Mouse (Mus musculus) erythroblast, adult 5-6 weeks (primary cell): ENCODE results near the gene Lrig1. TPM values are rescaled to one million over a fixed set of nuclear protein-coding genes. Genes with fewer than 3 reads are reported as not detected.
"Not testable (repeated sequence)": the region's sequence is repeated elsewhere in the genome, so short reads cannot be mapped to it uniquely, and the experiment has no call there.

Experiments used
- ATAC-seq: replicated peaks from 2 replicates; pipeline ENCODE4 v1.8.0; 2016; ENCODE audit warnings: moderate number of reproducible peaks, mild to moderate bottlenecking, moderate TSS enrichment, inconsistent platforms; ENCODE audit not compliant: poor library complexity, low FRiP score, severe bottlenecking
- total RNA-seq, 2 experiments: library from RNA; stranded (forward) in 1 of 2; stranded (reverse) in 1 of 2; fragments of 150-400 nt in 1 of 2; fragments of 200-764, 138-1000 nt in 1 of 2; gene quantifications; 2 replicates each; pipeline versions ENCODE4 v1.2.3 to v1.2.4; 2015 to 2017; ENCODE audit warnings: low replicate concordance in 2 of 2

Gene Lrig1
- total RNA-seq, 2 experiments from 2014 or later: 1.2 to 2.5 TPM

GRCm38 (mm10) chr6:94594711-94595110 lies 105.2 kb downstream of the Lrig1 start:
- ATAC-seq: no peak

- no peak for ATAC-seq
Observed at GRCm38 (mm10) chr6:94594096-94594665, 105.8 kb downstream of the Lrig1 start.

- no peak for ATAC-seq
Observed at GRCm38 (mm10) chr6:94592710-94593109, 107.2 kb downstream of the Lrig1 start.

GRCm38 (mm10) chr6:94592243-94592642 lies 107.7 kb downstream of the Lrig1 start:
- no peak for ATAC-seq

GRCm38 (mm10) chr6:94588365-94588764 lies 111.6 kb downstream of the Lrig1 start:
- ATAC-seq: no peak

GRCm38 (mm10) chr6:94584976-94585375 lies 115.0 kb downstream of the Lrig1 start:
- ATAC-seq: no peak

- no peak for ATAC-seq
Observed at GRCm38 (mm10) chr6:94584147-94584695, 115.7 kb downstream of the Lrig1 start.

- no peak for ATAC-seq
Observed at GRCm38 (mm10) chr6:94582055-94582454, 117.9 kb downstream of the Lrig1 start.

- no peak for ATAC-seq
Observed at GRCm38 (mm10) chr6:94577991-94578390, 122.0 kb downstream of the Lrig1 start.

- ATAC-seq: no peak
Observed at GRCm38 (mm10) chr6:94575526-94576166, 124.3 kb downstream of the Lrig1 start.

GRCm38 (mm10) chr6:94568040-94568439 lies 131.9 kb downstream of the Lrig1 start:
- no peak for ATAC-seq

- no peak for ATAC-seq
Observed at GRCm38 (mm10) chr6:94565766-94566165, 134.2 kb downstream of the Lrig1 start.

- ATAC-seq: no peak
Observed at GRCm38 (mm10) chr6:94563203-94563940, 136.6 kb downstream of the Lrig1 start.

- no peak for ATAC-seq
Observed at GRCm38 (mm10) chr6:94561346-94561745, 138.6 kb downstream of the Lrig1 start.

- no peak for ATAC-seq
Observed at GRCm38 (mm10) chr6:94560896-94561295, 139.1 kb downstream of the Lrig1 start.

- not testable (repeated sequence) for ATAC-seq
Observed at GRCm38 (mm10) chr6:94558603-94559002, 141.4 kb downstream of the Lrig1 start.

Other genes with a start within 250 kb of the Lrig1 start
- gene Slc25a26, start 199.8 kb downstream of the Lrig1 start, total RNA-seq (2015; ENCODE audit: low replicate concordance): 1.5 and 10.9 TPM in 2 replicates
- 0.84 and 1.5 TPM in 2 replicates for gene Slc25a26, start 199.8 kb downstream of the Lrig1 start, total RNA-seq (2017; ENCODE audit: low replicate concordance)